Mouse (Mus musculus) embryonic facial prominence, embryonic 13.5 days (tissue): Measurements from ENCODE around the gene Ndufaf3. TPM values are rescaled to one million over a fixed set of nuclear protein-coding genes. Genes with fewer than 3 reads are reported as not detected.
A peak's percentile ranks its signal among the peaks of the same experiment; 100 is the strongest.

Experiments used
- ATAC-seq: fragments of 200-750 bp; cut with Nextera tagmentation; 2 replicates; pipeline ENCODE4 v1.8.0; 2017; ENCODE audit warnings: low read depth; ENCODE audit not compliant: insufficient number of reproducible peaks, insufficient read depth, low FRiP score, low TSS enrichment
- H3K27ac ChIP-seq: fragments of 300-500 bp; sonication (generic); 2 replicates; pipeline ENCODE4 v1.5.1; 2015; ENCODE audit warnings: moderate library complexity, mild to moderate bottlenecking, inconsistent platforms
- H3K27me3 ChIP-seq: fragments of 300-500 bp; sonication (generic); 2 replicates; pipeline ENCODE4 v1.6.1; 2015; ENCODE audit warnings: mild to moderate bottlenecking, inconsistent platforms
- H3K36me3 ChIP-seq: fragments of 300-500 bp; sonication (generic); 2 replicates; pipeline ENCODE4 v1.6.1; 2015; ENCODE audit warnings: mild to moderate bottlenecking, inconsistent platforms
- H3K4me1 ChIP-seq: fragments of 300-500 bp; sonication (generic); 2 replicates; pipeline ENCODE4 v1.6.1; 2015; ENCODE audit warnings: inconsistent platforms
- H3K4me2 ChIP-seq: fragments of 300-500 bp; sonication (generic); 2 replicates; pipeline ENCODE4 v1.6.1; 2015; ENCODE audit warnings: moderate library complexity, mild to moderate bottlenecking, inconsistent platforms
- H3K4me3 ChIP-seq: fragments of 300-500 bp; sonication (generic); 2 replicates; pipeline ENCODE4 v1.5.1; 2015; ENCODE audit warnings: mild to moderate bottlenecking, inconsistent platforms
- H3K9ac ChIP-seq: fragments of 300-500 bp; sonication (generic); 2 replicates; pipeline ENCODE4 v1.6.1; 2015; ENCODE audit warnings: mild to moderate bottlenecking, inconsistent platforms
- H3K9me3 ChIP-seq: fragments of 300-500 bp; sonication (generic); 2 replicates; pipeline ENCODE4 v1.6.1; 2016; ENCODE audit warnings: inconsistent platforms
- WGBS: fragments of 180-500 bp; shearing (Covaris S2); methylation state at CpG from one replicate; pipeline ENCODE4 v1.1.7; 2015; ENCODE audit warnings: mixed read lengths; 5-methylcytosine and 5-hydroxymethylcytosine counted together
- polyA plus RNA-seq: library from polyadenylated mRNA; unstranded; fragments of >200 nt; fragmentation: Nextera tagmentation; extraction: Ambion mirVana; gene quantifications from 2 replicates; pipeline ENCODE4 v1.2.1, GENCODE M21; 2015

Gene Ndufaf3
- polyA plus RNA-seq, 1 experiment from 2014 or later: 42.3 TPM

- Histone ChIP-seq H3K36me3 (peaks cover 54% of the 10 kb centered on the region), H3K9ac (peak overlapping the region; percentile 78), H3K4me1 (peaks cover 58% of the 10 kb centered on the region), H3K27ac (peak overlapping the region; percentile 73), H3K27me3 (no peaks in the 10 kb centered on the region), H3K4me3 (peak overlapping the region; percentile 68), H3K9me3 (no peaks in the 10 kb centered on the region), H3K4me2 (peak overlapping the region; percentile 99)
- WGBS: 3% methylated on average over 40 of the region's 40 CpGs
- no peak for ATAC-seq
Measured at GRCm38 (mm10) chr9:108570207-108570896, 3.1 kb upstream of the Ndufaf3 start.

- Histone ChIP-seq H3K9me3 (no peaks in the 10 kb centered on the region), H3K4me2 (peak within 1 kb of the TSS; percentile 99), H3K27me3 (no peaks in the 10 kb centered on the region), H3K36me3 (peaks cover 54% of the 10 kb centered on the region), H3K4me1 (peaks cover 51% of the 10 kb centered on the region), H3K9ac (peak within 1 kb of the TSS; percentile 78), H3K4me3 (peak within 1 kb of the TSS; percentile 68), H3K27ac (peak within 1 kb of the TSS; percentile 73)
- ATAC-seq: peak; percentile 45
- WGBS: 5% methylated on average over 42 of the region's 42 CpGs
Measured at GRCm38 (mm10) chr9:108569381-108570206, 2.4 kb upstream of the Ndufaf3 start, which contains the start of gene Dalrd3. Gene Dalrd3 (plus strand): TSS chr9:108569886.

- Histone ChIP-seq H3K4me2 (peak overlapping the region; percentile 97), H3K27me3 (no peaks in the 10 kb centered on the region), H3K9ac (peak overlapping the region; percentile 87; the same call in 1 of the 2 replicates), H3K4me3 (peak overlapping the region; percentile 74), H3K27ac (peak overlapping the region; percentile 92; the same call in 1 of the 2 replicates), H3K9me3 (no peaks in the 10 kb centered on the region), H3K4me1 (peaks cover 48% of the 10 kb centered on the region), H3K36me3 (peaks cover 54% of the 10 kb centered on the region)
- ATAC-seq: no peak
- 72% methylated on average over 17 of the region's 17 CpGs for WGBS
Measured at GRCm38 (mm10) chr9:108568511-108568921, 1.3 kb upstream of the Ndufaf3 start.

- peaks cover 54% of the 10 kb centered on the region for H3K36me3 ChIP-seq
Measured at GRCm38 (mm10) chr9:108567931-108568419, 741 bp upstream of the Ndufaf3 start.

GRCm38 (mm10) chr9:108565881-108566814 lies 1.1 kb downstream of the Ndufaf3 start:
- 13% methylated on average over 35 of the region's 35 CpGs for WGBS
- H3K4me1 ChIP-seq: peaks cover 54% of the 10 kb centered on the region
- H3K27ac ChIP-seq: peak overlapping the region; percentile 92
- peak overlapping the region; percentile 74 for H3K4me3 ChIP-seq
- H3K9ac ChIP-seq: peak overlapping the region; percentile 87
- H3K4me2 ChIP-seq: peak overlapping the region; percentile 97
- H3K9me3 ChIP-seq: no peaks in the 10 kb centered on the region
- no peaks in the 10 kb centered on the region for H3K27me3 ChIP-seq
- H3K36me3 ChIP-seq: peaks cover 53% of the 10 kb centered on the region
- ATAC-seq: no peak

More at GRCm38 (mm10) chr9:108567931-108568419, 741 bp upstream of the Ndufaf3 start:
- WGBS: 7% methylated on average over 18 of the region's 18 CpGs
- no peak for ATAC-seq
- peak overlapping the region; percentile 97 for H3K4me2 ChIP-seq
- peak overlapping the region; percentile 74 for H3K4me3 ChIP-seq
- no peaks in the 10 kb centered on the region for H3K9me3 ChIP-seq
- peak overlapping the region; percentile 87 for H3K9ac ChIP-seq
- no peaks in the 10 kb centered on the region for H3K27me3 ChIP-seq
- peak overlapping the region; percentile 92 for H3K27ac ChIP-seq
- H3K4me1 ChIP-seq: peaks cover 48% of the 10 kb centered on the region

- Histone ChIP-seq H3K9me3 (no peaks in the 10 kb centered on the region), H3K27me3 (no peaks in the 10 kb centered on the region), H3K4me2 (no peak overlapping the region), H3K4me1 (peaks cover 37% of the 10 kb centered on the region), H3K9ac (peak overlapping the region; percentile 32; the same call in 1 of the 2 replicates), H3K27ac (no peak overlapping the region), H3K36me3 (peaks cover 53% of the 10 kb centered on the region), H3K4me3 (no peak overlapping the region)
- no peak for ATAC-seq
- 79% methylated on average over 7 of the region's 7 CpGs for WGBS
Measured at GRCm38 (mm10) chr9:108564131-108564530, 3.1 kb downstream of the Ndufaf3 start.

- Histone ChIP-seq H3K27ac (no peak overlapping the region), H3K27me3 (no peaks in the 10 kb centered on the region), H3K9ac (peak overlapping the region; percentile 32; the same call in 1 of the 2 replicates), H3K4me3 (no peak overlapping the region), H3K4me1 (peaks cover 34% of the 10 kb centered on the region), H3K4me2 (no peak overlapping the region), H3K9me3 (no peaks in the 10 kb centered on the region), H3K36me3 (peaks cover 58% of the 10 kb centered on the region)
- no peak for ATAC-seq
- 93% methylated on average over 8 of the region's 8 CpGs for WGBS
Measured at GRCm38 (mm10) chr9:108563671-108564070, 3.6 kb downstream of the Ndufaf3 start.

GRCm38 (mm10) chr9:108560227-108560841 lies 6.9 kb downstream of the Ndufaf3 start, which contains the start of gene Impdh2:
Gene Impdh2 (plus strand): TSS chr9:108560286.
- Histone ChIP-seq H3K27ac (peak within 1 kb of the TSS; percentile 81), H3K9me3 (no peaks in the 10 kb centered on the region), H3K27me3 (no peaks in the 10 kb centered on the region), H3K4me1 (peaks cover 15% of the 10 kb centered on the region), H3K4me2 (peak within 1 kb of the TSS; percentile 78), H3K4me3 (peak within 1 kb of the TSS; percentile 61), H3K36me3 (peaks cover 81% of the 10 kb centered on the region), H3K9ac (peak within 1 kb of the TSS; percentile 82)
- under 1% methylated on average over 53 of the region's 53 CpGs for WGBS
- ATAC-seq: peak; percentile 95

GRCm38 (mm10) chr9:108559169-108559568 lies 8.1 kb downstream of the Ndufaf3 start:
- no peaks in the 10 kb centered on the region for H3K9me3 ChIP-seq
- H3K27me3 ChIP-seq: no peaks in the 10 kb centered on the region
- 84% methylated on average over 4 of the region's 4 CpGs for WGBS
- H3K4me1 ChIP-seq: peaks cover 14% of the 10 kb centered on the region
- ATAC-seq: no peak
- H3K4me3 ChIP-seq: no peak overlapping the region
- peaks cover 79% of the 10 kb centered on the region for H3K36me3 ChIP-seq
- peak overlapping the region; percentile 29; the same call in 1 of the 2 replicates for H3K27ac ChIP-seq
- H3K9ac ChIP-seq: no peak overlapping the region
- H3K4me2 ChIP-seq: no peak overlapping the region

GRCm38 (mm10) chr9:108546875-108547274 lies 20.4 kb downstream of the Ndufaf3 start:
- Histone ChIP-seq H3K9me3 (no peaks in the 10 kb centered on the region), H3K4me1 (no peaks in the 10 kb centered on the region), H3K36me3 (peaks cover 86% of the 10 kb centered on the region), H3K27ac (no peak overlapping the region), H3K4me3 (no peak overlapping the region), H3K4me2 (no peak overlapping the region), H3K27me3 (no peaks in the 10 kb centered on the region), H3K9ac (no peak overlapping the region)
- 95% methylated on average over 1 of the region's 1 CpGs for WGBS
- ATAC-seq: no peak
